Comparison of ENCODE assay signal across 15 mouse cellular contexts in genomic region chr1:191414432-191414831, GRCm38 (mm10). TPM values are rescaled to one million over a fixed set of nuclear protein-coding genes. Genes with fewer than 3 reads are reported as not detected.
A peak's percentile ranks its signal among the peaks of the same experiment; 100 is the strongest.
DNase-seq lines count a peak whose midpoint lies in the region; ATAC-seq and TF ChIP-seq lines count a peak whose summit lies in the region.
"Had no signal": no experiment of that assay in that cellular context is flagged by ENCODE, and none has a peak within 500 bp of the region (broad histone marks: within the 10 kb centered on the region; RNA-seq: fewer than 3 reads in every experiment).

No protein-coding gene starts in this region.

- H3K36me3 ChIP-seq in intestine, embryonic 16.5 days (ENCODE audit: control insufficient read depth, insufficient read depth, low read length): no peaks in the 10 kb centered on the region
- no peaks in the 10 kb centered on the region for H3K36me3 ChIP-seq in intestine, postnatal 0 days (ENCODE audit: control insufficient read depth, insufficient read depth)
- H3K36me3 ChIP-seq in CH12.LX (replicated peaks in 1 of 2; ENCODE audit: control insufficient read depth in 1 of 2, insufficient read depth in 1 of 2, low read length in 1 of 2): no peaks in the 10 kb centered on the region
- no peaks in the 10 kb centered on the region for H3K36me3 ChIP-seq in liver, embryonic 13.5 days
- H3K36me3 ChIP-seq in kidney, embryonic 16.5 days (ENCODE audit: insufficient read depth, low read length): no peaks in the 10 kb centered on the region
- H3K36me3 ChIP-seq: midbrain, embryonic 12.5 days had no signal

- no peak for DNase-seq in CH12.LX (ENCODE audit: extremely low read depth)
- DNase-seq in frontal cortex, adult 2 months (ENCODE audit: extremely low spot score in 1 of 2, low spot score in 1 of 2): peak; percentile 79 to 84
- DNase-seq in liver, embryonic 13.5 days: no peak
- no peak for DNase-seq in adrenal gland, adult 18-20 months (ENCODE audit: low spot score in 2 of 2)
- DNase-seq: adrenal gland, adult 2 months; forebrain, postnatal 0 days; heart, postnatal 10 days; lung, postnatal 10 days; thymus, postnatal 14 days had no signal

- no peak for TF ChIP-seq RAD21 in CH12.LX (IDR thresholded peaks at IDR 0.05; ENCODE audit: low read depth, low read length)

- no peaks in the 10 kb centered on the region; the same call in 1 of the 2 replicates for H3K4me1 ChIP-seq in intestine, embryonic 16.5 days (ENCODE audit: control insufficient read depth, insufficient read depth, low read length)
- H3K4me1 ChIP-seq in intestine, postnatal 0 days (replicated peaks; ENCODE audit: control insufficient read depth, insufficient read depth, low read length): no peaks in the 10 kb centered on the region
- H3K4me1 ChIP-seq in CH12.LX (ENCODE audit: control insufficient read depth in 1 of 2, insufficient read depth in 2 of 2): peaks cover 7 to 20% of the 10 kb centered on the region in 2 experiments; a peak in 3 of 4 replicates
- H3K4me1 ChIP-seq in liver, embryonic 13.5 days (replicated peaks): peaks cover 28% of the 10 kb centered on the region
- H3K4me1 ChIP-seq in kidney, embryonic 16.5 days (ENCODE audit: insufficient read depth, low read length): peaks cover 4% of the 10 kb centered on the region; the same call in 1 of the 2 replicates
- H3K4me1 ChIP-seq: midbrain, embryonic 12.5 days had no signal

- in situ Hi-C loops in CH12.LX (cut with MboI; ENCODE audit: low pct_ligation_motif_present, low pct_unique_long_range_greater_than_20kb, low sequenced_read_pairs): no loop called here

- WGBS in intestine, embryonic 16.5 days: 73% methylated on average over 6 of the region's 6 CpGs
- 65% methylated on average over 6 of the region's 6 CpGs for WGBS in intestine, postnatal 0 days
- WGBS in liver, embryonic 13.5 days (ENCODE audit: insufficient replicate concordance): 46% methylated on average over 6 of the region's 6 CpGs
- 79% methylated on average over 6 of the region's 6 CpGs for WGBS in kidney, embryonic 16.5 days

- H3K4me2 ChIP-seq in intestine, embryonic 16.5 days (ENCODE audit: low read depth, low read length): no peak overlapping the region
- H3K4me2 ChIP-seq in intestine, postnatal 0 days (replicated peaks; ENCODE audit: low read depth): no peak overlapping the region
- peak overlapping the region; percentile 1; the same call in 1 of the 2 replicates for H3K4me2 ChIP-seq in CH12.LX (ENCODE audit: insufficient read depth, low read depth, poor library complexity, severe bottlenecking)
- no peak overlapping the region for H3K4me2 ChIP-seq in liver, embryonic 13.5 days
- no peak overlapping the region for H3K4me2 ChIP-seq in kidney, embryonic 16.5 days (replicated peaks; ENCODE audit: low read depth, low read length)
- H3K4me2 ChIP-seq: midbrain, embryonic 12.5 days had no signal

- H3K4me3 ChIP-seq in intestine, embryonic 16.5 days (ENCODE audit: low read length): no peak overlapping the region
- H3K4me3 ChIP-seq in intestine, postnatal 0 days (ENCODE audit: low read depth, low read length): no peak overlapping the region
- no peak overlapping the region for H3K4me3 ChIP-seq in CH12.LX (replicated peaks in 1 of 3; ENCODE audit: low read depth in 2 of 3, low read length in 2 of 3, poor library complexity in 1 of 3)
- H3K4me3 ChIP-seq in liver, embryonic 13.5 days (replicated peaks): no peak overlapping the region
- H3K4me3 ChIP-seq in kidney, embryonic 16.5 days (ENCODE audit: low read length): no peak overlapping the region
- H3K4me3 ChIP-seq: midbrain, embryonic 12.5 days had no signal

- H3K27ac ChIP-seq in intestine, embryonic 16.5 days (ENCODE audit: low read length): no peak overlapping the region
- no peak overlapping the region for H3K27ac ChIP-seq in intestine, postnatal 0 days (ENCODE audit: low read depth, low read length)
- no peak overlapping the region for H3K27ac ChIP-seq in CH12.LX (ENCODE audit: insufficient read depth, low read depth)
- peak overlapping the region; percentile 11 for H3K27ac ChIP-seq in liver, embryonic 13.5 days
- H3K27ac ChIP-seq in kidney, embryonic 16.5 days (ENCODE audit: low read length): no peak overlapping the region
- H3K27ac ChIP-seq: midbrain, embryonic 12.5 days had no signal

- no peaks in the 10 kb centered on the region for H3K9me3 ChIP-seq in intestine, embryonic 16.5 days (ENCODE audit: control insufficient read depth, low read length)
- H3K9me3 ChIP-seq in intestine, postnatal 0 days (ENCODE audit: control insufficient read depth): no peaks in the 10 kb centered on the region
- H3K9me3 ChIP-seq in CH12.LX (replicated peaks; ENCODE audit: low read length): no peaks in the 10 kb centered on the region
- H3K9me3 ChIP-seq in liver, embryonic 13.5 days (replicated peaks): no peaks in the 10 kb centered on the region
- no peaks in the 10 kb centered on the region for H3K9me3 ChIP-seq in kidney, embryonic 16.5 days (ENCODE audit: low read length)
- H3K9me3 ChIP-seq: midbrain, embryonic 12.5 days had no signal

- dilution Hi-C loops in CH12.LX (cut with MboI; ENCODE audit: extremely low pct_ligation_motif_present, extremely low pct_unique_long_range_greater_than_20kb, low sequenced_read_pairs): no loop called here

- TF ChIP-seq POLR2A in CH12.LX (IDR thresholded peaks at IDR 0.05; ENCODE audit: low read depth, low read length): no peak

- TF ChIP-seq EP300 in CH12.LX (IDR thresholded peaks at IDR 0.05; ENCODE audit: low read length): no peak

- H3K79me2 ChIP-seq in CH12.LX (replicated peaks; ENCODE audit: control insufficient read depth, extremely low read depth, insufficient read depth, poor library complexity, severe bottlenecking): no peaks in the 10 kb centered on the region

- ATAC-seq in intestine, embryonic 16.5 days: 0 out of 2 replicates have a peak, but pooled peaks have one; percentile 46
- no peak for ATAC-seq in intestine, postnatal 0 days
- ATAC-seq in liver, embryonic 13.5 days (ENCODE audit: low read depth): no peak
- ATAC-seq in kidney, embryonic 16.5 days (ENCODE audit: low FRiP score, low TSS enrichment): no peak
- ATAC-seq in megakaryocyte-erythroid progenitor cell, adult 5-6 weeks (replicated peaks; ENCODE audit: low FRiP score, low TSS enrichment, poor library complexity, severe bottlenecking): no peak
- ATAC-seq: forebrain, postnatal 0 days; Patski had no signal

- H3K9ac ChIP-seq in intestine, embryonic 16.5 days (ENCODE audit: low read depth, low read length): no peak overlapping the region
- no peak overlapping the region for H3K9ac ChIP-seq in intestine, postnatal 0 days (ENCODE audit: low read depth, low read length)
- no peak overlapping the region for H3K9ac ChIP-seq in CH12.LX (ENCODE audit: insufficient read depth, low read depth)
- no peak overlapping the region for H3K9ac ChIP-seq in liver, embryonic 13.5 days
- H3K9ac ChIP-seq in kidney, embryonic 16.5 days (replicated peaks; ENCODE audit: low read length): no peak overlapping the region
- H3K9ac ChIP-seq: forebrain, postnatal 0 days; midbrain, embryonic 12.5 days had no signal

- no peaks in the 10 kb centered on the region for H3K27me3 ChIP-seq in intestine, embryonic 16.5 days (replicated peaks; ENCODE audit: control insufficient read depth, insufficient read depth, low read length)
- no peaks in the 10 kb centered on the region for H3K27me3 ChIP-seq in intestine, postnatal 0 days (replicated peaks; ENCODE audit: control insufficient read depth, insufficient read depth, low read length)
- H3K27me3 ChIP-seq in CH12.LX (replicated peaks): peaks cover 1% of the 10 kb centered on the region
- 0 out of 2 replicates have a peak, but pooled peaks cover 11% of the 10 kb centered on the region for H3K27me3 ChIP-seq in liver, embryonic 13.5 days
- no peaks in the 10 kb centered on the region for H3K27me3 ChIP-seq in kidney, embryonic 16.5 days (ENCODE audit: insufficient read depth, low read length)
- H3K27me3 ChIP-seq: midbrain, embryonic 12.5 days; Patski had no signal

- no peak for TF ChIP-seq CTCF in intestine, postnatal 0 days (IDR thresholded peaks at IDR 0.05; ENCODE audit: low read depth)
- TF ChIP-seq CTCF in CH12.LX (conservative IDR thresholded peaks at IDR 0.05 in 1 of 2, IDR thresholded peaks at IDR 0.05 in 1 of 2; ENCODE audit: low read depth in 2 of 2, low read length in 2 of 2): no peak

TF ChIP-seq in CH12.LX, 34 proteins besides CTCF, POLR2A, EP300 and RAD21:
- TF ChIP-seq USF1 (IDR thresholded peaks at IDR 0.05; ENCODE audit: low read depth, low read length): no peak
- no peak for TF ChIP-seq ELF1 (IDR thresholded peaks at IDR 0.05; ENCODE audit: low read depth, low read length)
- no peak for TF ChIP-seq NELFE (IDR thresholded peaks at IDR 0.05; ENCODE audit: low read depth, low read length)
- TF ChIP-seq MXI1 (IDR thresholded peaks at IDR 0.05; ENCODE audit: low read depth, low read length): no peak
- TF ChIP-seq JUND (conservative IDR thresholded peaks at IDR 0.05; ENCODE audit: low read depth, low read length): no peak
- TF ChIP-seq ZKSCAN1 (IDR thresholded peaks at IDR 0.05; ENCODE audit: borderline replicate concordance, low read depth, low read length): no peak
- no peak for TF ChIP-seq SMC3 (IDR thresholded peaks at IDR 0.05; ENCODE audit: low read depth, low read length)
- TF ChIP-seq UBTF (IDR thresholded peaks at IDR 0.05; ENCODE audit: low read depth, low read length): no peak
- TF ChIP-seq ZNF384 (IDR thresholded peaks at IDR 0.05; ENCODE audit: low read depth, low read length): no peak
- no peak for TF ChIP-seq MYC (IDR thresholded peaks at IDR 0.05; ENCODE audit: low read depth, low read length)
- no peak for TF ChIP-seq MAX (IDR thresholded peaks at IDR 0.05; ENCODE audit: low read length)
- TF ChIP-seq MAZ (IDR thresholded peaks at IDR 0.05; ENCODE audit: low read depth, low read length): no peak
- TF ChIP-seq HCFC1 (IDR thresholded peaks at IDR 0.05; ENCODE audit: low read depth, low read length): no peak

RNA-seq across cellular contexts. Expression of gene Ppp2r5a, which starts 11.4 kb away (rescaled TPM):
- polyA plus RNA-seq in intestine, embryonic 16.5 days (2015; fragmentation: Nextera tagmentation; extraction: Ambion mirVana): 11.3 and 11.8 TPM in 2 replicates
- polyA plus RNA-seq in intestine, postnatal 0 days (2015; fragmentation: Nextera tagmentation; extraction: Ambion mirVana): 28.7 and 31.7 TPM in 2 replicates
- total RNA-seq in CH12.LX (2012; rRNA removed): 58.9 and 62.0 TPM in 2 replicates
- 96.7 and 102 TPM in 2 replicates for total RNA-seq in CH12.LX (2014; rRNA removed)
- 40.3 and 42.6 TPM in 2 replicates for polyA plus RNA-seq in CH12.LX (2012; ENCODE audit: insufficient read length, low read depth)
- 90.5 and 94.4 TPM in 2 replicates for polyA plus RNA-seq in frontal cortex, adult 2 months (2012; rRNA removed)
- 13.6 and 15.6 TPM in 2 replicates for polyA plus RNA-seq in liver, embryonic 13.5 days (2015; fragmentation: Nextera tagmentation; extraction: Ambion mirVana)
- 15.7 and 18.8 TPM in 2 replicates for polyA plus RNA-seq in kidney, embryonic 16.5 days (2015; fragmentation: Nextera tagmentation; extraction: Ambion mirVana)
- total RNA-seq in megakaryocyte-erythroid progenitor cell, adult 5-6 weeks (2014; fragmentation: Nextera tagmentation): 55.0 and 74.1 TPM in 2 replicates
- 61.8 and 97.2 TPM in 2 replicates for total RNA-seq in megakaryocyte-erythroid progenitor cell, adult 5-6 weeks (2017)
- 100 to 1,000 TPM; 196 to 437 TPM for total RNA-seq in adrenal gland, adult 18-20 months (2021)

Comparison
In these comparisons a context has a peak if more than half of its experiments do, and no peak if none do; other contexts are left out.
1. DNase-seq: peak in frontal cortex, adult 2 months (2 of 2); none in CH12.LX (single experiment), liver, embryonic 13.5 days (single experiment) and adrenal gland, adult 18-20 months (0 of 2).